Mouse (Mus musculus) myocyte (in vitro differentiated cells): ENCODE results near the gene Vps13d. TPM values are rescaled to one million over a fixed set of nuclear protein-coding genes. Genes with fewer than 3 reads are reported as not detected.

Source experiments
- H3K27me3 ChIP-seq: one replicate; pipeline ENCODE4 v1.6.1; 2011; ENCODE audit not compliant: control insufficient read depth, insufficient read depth, insufficient read length
- H3K36me3 ChIP-seq: one replicate; pipeline ENCODE4 v1.6.1; 2011; ENCODE audit not compliant: control insufficient read depth, insufficient read depth
- H3K4me2 ChIP-seq: one replicate; pipeline ENCODE4 v1.6.1; 2011; ENCODE audit warnings: low read depth, control low read depth
- H3K4me3 ChIP-seq: one replicate; pipeline ENCODE4 v1.5.1; 2011; ENCODE audit warnings: mild to moderate bottlenecking, control low read depth, moderate library complexity
- H3K79me2 ChIP-seq: one replicate; pipeline ENCODE4 v1.6.1; 2011; ENCODE audit not compliant: control insufficient read depth, insufficient read depth
- H3ac ChIP-seq: one replicate; pipeline ENCODE4 v1.6.1; 2011; ENCODE audit not compliant: control insufficient read depth, insufficient read length
- CEBPB ChIP-seq: IDR thresholded peaks from 2 replicates; pipeline ENCODE4 v1.6.1; 2011; ENCODE audit warnings: mild to moderate bottlenecking, moderate library complexity; ENCODE audit not compliant: poor library complexity, insufficient read depth, severe bottlenecking
- E2F4 ChIP-seq: IDR thresholded peaks from one replicate; pipeline ENCODE4 v1.6.1; 2011; ENCODE audit warnings: mild to moderate bottlenecking, control low read depth, moderate library complexity; ENCODE audit not compliant: insufficient read depth
- MAX ChIP-seq: IDR thresholded peaks from one replicate; pipeline ENCODE4 v1.6.1; 2011; ENCODE audit warnings: low read depth, mild to moderate bottlenecking, control low read depth
- MYOD1 ChIP-seq, 3 experiments: IDR thresholded peaks; one replicate each; pipeline ENCODE4 v1.6.1; 2011; ENCODE audit warnings: control low read depth in 2 of 3, low read depth in 2 of 3, mild to moderate bottlenecking in 2 of 3, moderate library complexity in 1 of 3; ENCODE audit not compliant: insufficient read length in 2 of 3, control insufficient read depth in 1 of 3
- MYOG ChIP-seq, 3 experiments: IDR thresholded peaks; one replicate each; pipeline ENCODE4 v1.6.1; 2011; ENCODE audit warnings: control low read depth in 2 of 3, low read depth in 2 of 3, mild to moderate bottlenecking in 2 of 3; ENCODE audit not compliant: insufficient read length in 2 of 3, control insufficient read depth in 1 of 3, insufficient read depth in 1 of 3
- POLR2A ChIP-seq: IDR thresholded peaks from one replicate; pipeline ENCODE4 v1.6.1; 2011; ENCODE audit warnings: low read depth, mild to moderate bottlenecking, control low read depth, moderate library complexity; ENCODE audit not compliant: insufficient read length
- POLR2AphosphoS2 ChIP-seq: IDR thresholded peaks from one replicate; pipeline ENCODE4 v1.6.1; 2011; ENCODE audit warnings: low read depth, control low read depth; ENCODE audit not compliant: insufficient read length
- REST ChIP-seq: IDR thresholded peaks from one replicate; pipeline ENCODE4 v1.6.1; 2011; ENCODE audit warnings: mild to moderate bottlenecking, control low read depth, moderate library complexity; ENCODE audit not compliant: insufficient read depth, insufficient read length
- SRF ChIP-seq: IDR thresholded peaks from one replicate; pipeline ENCODE4 v1.6.1; 2011; ENCODE audit warnings: low read depth; ENCODE audit not compliant: control insufficient read depth, insufficient read length
- TCF12 ChIP-seq: IDR thresholded peaks from one replicate; pipeline ENCODE4 v1.6.1; 2011; ENCODE audit warnings: mild to moderate bottlenecking, control low read depth; ENCODE audit not compliant: poor library complexity, insufficient read depth, severe bottlenecking
- TCF3 ChIP-seq: IDR thresholded peaks from one replicate; pipeline ENCODE4 v1.6.1; 2011; ENCODE audit warnings: low read depth, control low read depth; ENCODE audit not compliant: insufficient read length
- USF1 ChIP-seq: IDR thresholded peaks from one replicate; pipeline ENCODE4 v1.6.1; 2011; ENCODE audit warnings: low read depth, mild to moderate bottlenecking, control low read depth, moderate library complexity
- polyA plus RNA-seq: library from polyadenylated mRNA; unstranded; fragments of >200 nt; fragmentation: generic; extraction: Trizol; gene quantifications from one replicate; pipeline ENCODE4 v1.2.1, GENCODE M21; 2012; ENCODE audit warnings: missing spikeins

The Vps13d gene
- polyA plus RNA-seq, 1 experiment = 20.0 TPM

DNA sequence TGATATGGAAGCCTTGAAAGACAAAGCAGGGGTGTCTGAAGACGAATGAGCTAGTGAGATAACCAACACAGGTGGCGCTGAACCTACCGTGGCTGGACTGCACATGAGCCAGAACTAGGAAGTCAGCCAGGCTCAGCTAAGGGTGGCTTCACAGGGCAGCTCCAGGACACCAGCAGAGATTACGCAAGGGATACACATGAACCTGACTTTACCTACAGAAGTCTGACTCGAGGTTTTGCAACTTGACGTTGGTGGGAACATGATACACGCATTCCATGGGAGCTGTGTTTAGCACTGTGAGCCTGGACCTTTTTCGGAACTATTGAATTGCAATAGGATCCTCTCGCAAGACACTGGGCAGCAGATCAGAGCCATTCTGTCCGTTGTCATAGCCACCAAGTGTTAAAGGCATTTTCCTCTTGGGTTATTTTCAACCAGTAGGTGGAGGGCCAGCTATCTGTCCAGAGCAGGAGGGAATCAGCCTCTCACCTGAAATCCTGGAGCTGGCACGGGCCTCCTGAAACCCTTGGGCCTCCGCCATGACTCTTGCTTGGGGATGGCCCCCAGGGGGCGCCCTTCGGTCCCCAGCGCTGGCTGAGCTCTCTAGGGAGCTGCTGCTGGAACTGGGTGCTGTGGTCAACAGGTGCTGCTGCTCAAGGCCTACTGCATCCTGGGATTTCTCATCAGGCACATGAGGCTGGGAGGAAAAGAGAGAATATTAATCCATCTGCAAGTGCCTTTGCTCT is 24.6 kb upstream of the Vps13d start:
- Histone ChIP-seq H3K79me2 (no peaks in the 10 kb centered on the region), H3K36me3 (peaks cover 4% of the 10 kb centered on the region), H3ac (no peak overlapping the region), H3K4me3 (no peak overlapping the region), H3K27me3 (no peaks in the 10 kb centered on the region), H3K4me2 (no peak overlapping the region)
- TF ChIP-seq MYOD1 (IDR thresholded peaks at IDR 0.05; ENCODE audit: control insufficient read depth in 1 of 3, insufficient read length in 2 of 3, low read depth in 2 of 3) (peak in 1 of 3 experiments; percentile 18), CEBPB (no peak), MYOG (IDR thresholded peaks at IDR 0.05; ENCODE audit: control insufficient read depth in 1 of 3, insufficient read depth in 1 of 3, insufficient read length in 2 of 3, low read depth in 2 of 3) (no peak)

DNA sequence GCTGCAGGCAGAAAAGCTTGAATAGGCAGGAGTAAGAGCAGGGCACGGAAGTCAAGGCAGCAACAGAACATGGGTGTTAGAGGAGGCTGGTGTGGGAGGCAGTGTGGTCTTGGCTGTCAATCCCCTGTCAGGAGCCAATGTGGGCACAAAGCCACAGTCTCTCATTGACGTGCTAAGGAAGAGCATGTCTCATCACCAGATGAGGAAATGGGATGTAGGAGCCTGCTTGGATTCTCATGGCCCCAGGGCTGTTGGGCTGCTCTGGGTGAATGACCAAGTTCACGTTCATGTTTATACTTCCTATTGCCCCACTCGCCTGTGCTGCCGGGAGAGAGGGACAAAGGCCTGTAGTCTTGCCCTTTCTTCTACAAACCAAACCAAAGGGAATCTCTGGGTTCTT is 23.0 kb upstream of the Vps13d start:
- Histone ChIP-seq H3K36me3 (peaks cover 4% of the 10 kb centered on the region), H3K27me3 (no peaks in the 10 kb centered on the region), H3K79me2 (no peaks in the 10 kb centered on the region), H3K4me3 (no peak overlapping the region), H3K4me2 (no peak overlapping the region), H3ac (no peak overlapping the region)
- TF ChIP-seq POLR2AphosphoS2 (no peak), SRF (no peak), TCF3 (no peak), CEBPB (no peak), MAX (no peak)

DNA sequence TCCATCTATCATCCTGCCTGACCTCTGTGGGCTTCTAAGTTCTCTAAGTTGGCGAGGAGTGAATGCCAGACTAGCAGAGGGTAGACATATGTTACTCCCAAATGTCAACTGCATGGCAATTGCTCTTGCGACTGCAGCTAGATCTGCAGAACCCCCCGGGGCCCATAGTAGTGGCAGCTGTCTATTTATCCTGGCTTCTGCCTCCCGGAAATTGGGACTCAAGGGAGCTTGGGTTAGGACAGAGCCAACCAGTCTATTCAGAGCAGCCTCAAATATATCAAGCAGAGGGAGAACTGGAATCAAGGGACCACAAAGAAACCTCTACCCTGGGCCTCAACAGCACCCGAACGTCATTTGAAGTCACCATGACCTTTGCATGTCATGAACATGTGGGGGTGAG is 22.2 kb upstream of the Vps13d start:
- Histone ChIP-seq H3K36me3 (peaks cover 4% of the 10 kb centered on the region), H3K27me3 (no peaks in the 10 kb centered on the region), H3K4me2 (no peak overlapping the region), H3K4me3 (no peak overlapping the region), H3K79me2 (no peaks in the 10 kb centered on the region), H3ac (no peak overlapping the region)
- TF ChIP-seq POLR2AphosphoS2 (no peak), MYOG (IDR thresholded peaks at IDR 0.05; ENCODE audit: control insufficient read depth in 1 of 3, insufficient read depth in 1 of 3, insufficient read length in 2 of 3, low read depth in 2 of 3) (no peak), SRF (no peak), USF1 (no peak), REST (no peak), POLR2A (no peak), TCF3 (no peak), TCF12 (no peak), CEBPB (no peak)

DNA sequence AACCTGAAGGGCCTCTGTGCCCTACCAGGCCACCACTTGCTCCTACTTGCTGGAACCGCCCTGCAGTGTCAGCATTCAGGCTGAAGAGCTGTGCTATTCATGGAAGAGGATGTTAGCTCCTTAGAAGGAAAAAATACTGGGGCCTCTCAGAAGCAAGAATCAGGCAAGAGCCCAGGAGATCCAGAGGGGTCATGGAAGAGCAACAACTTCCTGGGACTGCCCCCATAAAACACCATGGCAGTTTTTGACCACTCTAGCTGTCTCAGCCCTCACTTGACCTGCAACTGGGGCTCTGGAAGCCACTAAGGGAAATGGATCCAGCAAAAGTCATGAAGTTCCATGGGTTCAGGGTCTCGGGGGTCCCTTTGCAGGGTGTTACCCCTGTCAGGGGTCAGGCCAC is 20.6 kb upstream of the Vps13d start:
- TF ChIP-seq USF1 (no peak), E2F4 (no peak), POLR2AphosphoS2 (no peak), TCF12 (no peak), REST (no peak), MYOD1 (IDR thresholded peaks at IDR 0.05; ENCODE audit: control insufficient read depth in 1 of 3, insufficient read length in 2 of 3, low read depth in 2 of 3) (no peak), TCF3 (no peak), CEBPB (no peak), MYOG (IDR thresholded peaks at IDR 0.05; ENCODE audit: control insufficient read depth in 1 of 3, insufficient read depth in 1 of 3, insufficient read length in 2 of 3, low read depth in 2 of 3) (no peak), POLR2A (no peak), MAX (no peak), SRF (no peak)
- Histone ChIP-seq H3K27me3 (no peaks in the 10 kb centered on the region), H3K4me3 (no peak overlapping the region), H3K79me2 (no peaks in the 10 kb centered on the region), H3K36me3 (peaks cover 4% of the 10 kb centered on the region), H3K4me2 (peak overlapping the region; percentile 42), H3ac (no peak overlapping the region)

DNA sequence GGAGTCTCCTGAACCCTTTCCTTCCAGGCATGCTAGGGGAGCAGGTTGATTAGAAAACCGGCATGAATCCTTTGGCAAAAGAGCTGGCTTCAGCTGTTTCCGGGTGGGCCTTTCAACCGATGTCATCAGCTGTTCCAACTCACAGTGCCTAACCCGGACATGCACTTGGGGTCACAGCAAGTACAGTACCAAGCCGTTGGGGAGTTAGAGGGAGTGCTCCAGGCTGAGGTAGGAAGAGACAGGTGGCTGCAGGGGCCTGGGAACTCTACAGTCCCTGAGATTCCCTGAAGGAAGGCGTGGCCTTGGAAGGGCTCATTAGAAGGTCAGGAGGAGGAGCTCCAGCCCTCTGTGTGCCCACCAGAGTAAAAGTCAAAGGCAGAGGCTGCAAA is 20.0 kb upstream of the Vps13d start:
- no peak overlapping the region for H3K4me3 ChIP-seq
- peaks cover 4% of the 10 kb centered on the region for H3K36me3 ChIP-seq
- no peak for TF ChIP-seq POLR2AphosphoS2
- no peak for TF ChIP-seq USF1
- TF ChIP-seq SRF = no peak
- TF ChIP-seq MYOG (IDR thresholded peaks at IDR 0.05; ENCODE audit: control insufficient read depth in 1 of 3, insufficient read depth in 1 of 3, insufficient read length in 2 of 3, low read depth in 2 of 3) = peak in 1 of 3 experiments; percentile 57
- TF ChIP-seq CEBPB = peak; percentile 86; the same call in 1 of the 2 replicates
- TF ChIP-seq E2F4 = no peak
- TF ChIP-seq TCF12 = no peak
- no peak for TF ChIP-seq TCF3
- TF ChIP-seq MAX = no peak
- no peak for TF ChIP-seq REST
- no peak for TF ChIP-seq POLR2A
- peak in 1 of 3 experiments; percentile 13 for TF ChIP-seq MYOD1 (IDR thresholded peaks at IDR 0.05; ENCODE audit: control insufficient read depth in 1 of 3, insufficient read length in 2 of 3, low read depth in 2 of 3)
- H3K79me2 ChIP-seq = no peaks in the 10 kb centered on the region
- peak overlapping the region; percentile 42 for H3K4me2 ChIP-seq
- H3K27me3 ChIP-seq = no peaks in the 10 kb centered on the region
- H3ac ChIP-seq = no peak overlapping the region
